Mouse (Mus musculus) embryonic facial prominence, embryonic 14.5 days (tissue): Measurements from ENCODE around the gene Syce1l. TPM values are rescaled to one million over a fixed set of nuclear protein-coding genes. Genes with fewer than 3 reads are reported as not detected.

Experiments
- ATAC-seq: fragments of 200-750 bp; cut with Nextera tagmentation; 2 replicates; pipeline ENCODE4 v1.8.0; 2017; ENCODE audit warnings: low read depth, moderate number of reproducible peaks, moderate TSS enrichment
- DNase-seq: peaks from one replicate; pipeline ENCODE4 v3.0.0-alpha.2; 2015; ENCODE audit warnings: low spot score
- H3K27ac ChIP-seq: fragments of 300-500 bp; sonication (generic); replicated peaks from 2 replicates; pipeline ENCODE4 v1.5.1; 2014; ENCODE audit warnings: low read depth, mild to moderate bottlenecking, low read length, moderate library complexity
- H3K27me3 ChIP-seq: fragments of 300-500 bp; sonication (generic); replicated peaks from 2 replicates; pipeline ENCODE4 v1.6.1; 2014; ENCODE audit warnings: low read length; ENCODE audit not compliant: control insufficient read depth, insufficient read depth
- H3K36me3 ChIP-seq: fragments of 300-500 bp; sonication (generic); 2 replicates; pipeline ENCODE4 v1.6.1; 2014; ENCODE audit warnings: low read length, mixed read lengths; ENCODE audit not compliant: control insufficient read depth, insufficient read depth
- H3K4me1 ChIP-seq: fragments of 300-500 bp; sonication (generic); 2 replicates; pipeline ENCODE4 v1.6.1; 2014; ENCODE audit warnings: antibody characterized with exemption, low read length; ENCODE audit not compliant: control insufficient read depth, insufficient read depth
- H3K4me2 ChIP-seq: fragments of 300-500 bp; sonication (generic); 2 replicates; pipeline ENCODE4 v1.6.1; 2014; ENCODE audit warnings: low read depth, mild to moderate bottlenecking, low read length, moderate library complexity, mixed read lengths
- H3K4me3 ChIP-seq: fragments of 300-500 bp; sonication (generic); 2 replicates; pipeline ENCODE4 v1.5.1; 2014; ENCODE audit warnings: low read depth, mild to moderate bottlenecking, low read length
- H3K9ac ChIP-seq: fragments of 300-500 bp; sonication (generic); 2 replicates; pipeline ENCODE4 v1.6.1; 2014; ENCODE audit warnings: low read depth, mild to moderate bottlenecking, low read length, moderate library complexity, mixed read lengths
- H3K9me3 ChIP-seq: fragments of 300-500 bp; sonication (generic); 2 replicates; pipeline ENCODE4 v1.6.1; 2016; ENCODE audit warnings: low read length; ENCODE audit not compliant: control insufficient read depth
- WGBS: fragments of 180-500 bp; shearing (Covaris S2); extraction: QIAGEN DNeasy Blood & Tissue Kit; methylation state at CpG from one replicate; pipeline ENCODE4 v1.1.7; 2014; 5-methylcytosine and 5-hydroxymethylcytosine counted together
- polyA plus RNA-seq: library from polyadenylated mRNA; unstranded; fragments of >200 nt; fragmentation: Nextera tagmentation; extraction: Ambion mirVana; gene quantifications from 2 replicates; pipeline ENCODE4 v1.2.1, GENCODE M21; 2014

Syce1l gene
- polyA plus RNA-seq, 1 experiment from 2014 or later, result not detected

GRCm38 (mm10) chr8:113687889-113688542 is 45.0 kb downstream of the Syce1l start:
- no peak overlapping the region for H3K27ac ChIP-seq
- no peaks in the 10 kb centered on the region for H3K27me3 ChIP-seq
- peak overlapping the region; percentile 10; the same call in 1 of the 2 replicates for H3K4me2 ChIP-seq
- no peaks in the 10 kb centered on the region for H3K36me3 ChIP-seq
- H3K9ac ChIP-seq, result no peak overlapping the region
- H3K9me3 ChIP-seq, result no peaks in the 10 kb centered on the region
- DNase-seq, result peak; percentile 25
- no peak overlapping the region for H3K4me3 ChIP-seq
- WGBS, result 51% methylated on average over 17 of the region's 17 CpGs
- no peak for ATAC-seq
- 0 out of 2 replicates have a peak, but pooled peaks cover 5% of the 10 kb centered on the region for H3K4me1 ChIP-seq

DNA sequence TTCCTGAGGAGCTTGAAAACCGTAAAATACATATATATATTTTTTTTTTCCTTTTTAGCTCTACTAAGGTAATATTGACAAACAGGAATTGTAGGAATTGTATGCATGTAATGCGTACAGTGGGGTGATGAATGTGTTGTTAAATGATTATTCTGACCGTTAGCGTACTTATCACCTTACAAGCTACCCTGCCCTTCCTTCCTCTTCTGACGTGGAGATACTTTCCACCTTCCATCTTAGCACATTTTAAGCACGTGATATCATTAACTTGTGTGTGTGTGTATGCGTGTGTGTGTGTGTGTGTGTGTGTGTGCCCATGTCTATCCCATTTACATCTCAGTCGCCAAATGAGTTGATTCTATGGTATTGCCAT is 45.5 kb downstream of the Syce1l start:
- no peak overlapping the region for H3K4me2 ChIP-seq
- no peak for DNase-seq
- WGBS, result 80% methylated on average over 8 of the region's 8 CpGs
- H3K36me3 ChIP-seq, result no peaks in the 10 kb centered on the region
- H3K27ac ChIP-seq, result no peak overlapping the region
- H3K4me3 ChIP-seq, result no peak overlapping the region
- 0 out of 2 replicates have a peak, but pooled peaks cover 5% of the 10 kb centered on the region for H3K4me1 ChIP-seq
- no peaks in the 10 kb centered on the region for H3K9me3 ChIP-seq
- H3K27me3 ChIP-seq, result no peaks in the 10 kb centered on the region
- no peak overlapping the region for H3K9ac ChIP-seq
- ATAC-seq, result no peak

DNA sequence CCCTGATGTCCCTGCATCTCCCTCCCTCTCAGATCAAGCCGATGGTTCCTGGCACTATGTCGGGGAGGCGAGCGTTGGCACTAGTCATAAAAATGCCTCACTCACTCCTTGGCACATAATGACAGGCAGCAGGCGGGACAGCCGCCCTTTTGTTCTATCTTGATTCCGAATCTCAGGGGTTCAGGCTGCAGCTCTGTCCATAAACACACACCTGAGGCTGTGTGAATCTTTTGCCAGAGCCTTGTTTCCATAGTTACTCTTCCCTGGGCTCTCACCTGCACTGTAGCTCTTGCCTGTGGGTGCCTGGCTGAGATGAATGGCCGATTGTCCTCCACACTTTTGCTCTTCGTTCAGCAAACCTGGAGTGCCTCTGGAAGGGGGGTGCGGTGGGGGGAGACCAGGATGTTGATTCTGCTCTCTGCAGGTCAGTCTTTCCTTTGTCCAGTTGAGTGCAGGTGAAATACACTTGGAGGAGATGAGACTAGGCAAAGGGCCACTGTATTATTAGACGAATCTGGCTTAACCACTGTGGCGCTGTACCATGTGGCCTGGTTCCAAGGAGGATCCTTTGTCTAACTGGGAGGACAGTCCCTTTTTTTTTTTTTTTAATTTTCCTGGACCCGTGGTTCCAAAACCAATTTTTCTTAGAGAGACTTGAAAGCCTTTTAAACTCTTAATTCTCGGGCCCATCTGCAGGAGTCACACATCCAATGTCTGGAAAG is 48.8 kb downstream of the Syce1l start:
- Histone ChIP-seq H3K9me3 (no peaks in the 10 kb centered on the region), H3K27me3 (no peaks in the 10 kb centered on the region), H3K4me3 (no peak overlapping the region), H3K4me1 (0 out of 2 replicates have a peak, but pooled peaks cover 5% of the 10 kb centered on the region), H3K9ac (no peak overlapping the region), H3K36me3 (no peaks in the 10 kb centered on the region), H3K4me2 (no peak overlapping the region), H3K27ac (no peak overlapping the region)
- ATAC-seq (no peak), DNase-seq (no peak)
- 64% methylated on average over 14 of the region's 14 CpGs for WGBS

GRCm38 (mm10) chr8:113704968-113705367 is 62.0 kb downstream of the Syce1l start:
- ATAC-seq, result no peak

More at GRCm38 (mm10) chr8:113704968-113705367, 62.0 kb downstream of the Syce1l start:
- Histone ChIP-seq H3K36me3 (no peaks in the 10 kb centered on the region), H3K27me3 (no peaks in the 10 kb centered on the region), H3K9me3 (no peaks in the 10 kb centered on the region), H3K9ac (no peak overlapping the region), H3K4me3 (no peak overlapping the region), H3K27ac (no peak overlapping the region), H3K4me1 (no peaks in the 10 kb centered on the region), H3K4me2 (no peak overlapping the region)
- DNase-seq, result no peak
- WGBS, result 90% methylated on average over 7 of the region's 7 CpGs

Other genes with a start within 250 kb of the Syce1l start
- 7.2 and 8.3 TPM in 2 replicates for gene Mon1b, start 7.6 kb upstream of the Syce1l start, polyA plus RNA-seq
- gene Adamts18, start 205.5 kb downstream of the Syce1l start, polyA plus RNA-seq, result 4.5 and 4.6 TPM in 2 replicates